Mouse (Mus musculus) kidney, postnatal 14 days (tissue): ENCODE results near the gene Twf2.
"Not testable (repeated sequence)": the region's sequence is repeated elsewhere in the genome, so short reads cannot be mapped to it uniquely, and the experiment has no call there.

Source experiments
- DNase-seq: peaks from one replicate; pipeline ENCODE4 v3.0.0; 2022; ENCODE audit warnings: mixed read lengths

Twf2 gene

GRCm38 (mm10) chr9:106202819-106203636 lies at the start of gene Twf2:
TSS of gene Twf2 (plus strand) at chr9:106203108.
- DNase-seq, result peak; percentile 95

DNA sequence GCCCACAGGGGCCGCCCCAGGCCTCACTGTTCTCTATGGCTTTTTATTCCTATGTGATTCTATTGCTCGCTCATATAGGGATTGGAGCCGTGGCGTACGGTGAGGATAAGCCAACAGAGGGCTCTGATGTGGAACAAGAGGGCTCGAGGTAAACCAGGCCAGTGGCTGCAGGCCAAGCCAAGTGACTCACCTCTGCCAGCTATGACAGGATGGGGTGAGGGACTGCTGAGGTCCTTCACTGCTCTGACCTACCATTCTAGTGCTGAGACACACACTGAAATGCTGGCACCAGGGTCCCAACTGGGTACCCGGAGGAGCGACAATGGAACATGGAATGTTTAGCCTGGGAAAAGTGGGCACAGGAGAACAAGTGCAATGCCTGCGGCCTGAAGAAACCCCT lies 48.8 kb upstream of the Twf2 start:
- peak; percentile 43 for DNase-seq

- DNase-seq, result peak; percentile 68
Observed at GRCm38 (mm10) chr9:106156419-106156818, 46.5 kb upstream of the Twf2 start.

DNA sequence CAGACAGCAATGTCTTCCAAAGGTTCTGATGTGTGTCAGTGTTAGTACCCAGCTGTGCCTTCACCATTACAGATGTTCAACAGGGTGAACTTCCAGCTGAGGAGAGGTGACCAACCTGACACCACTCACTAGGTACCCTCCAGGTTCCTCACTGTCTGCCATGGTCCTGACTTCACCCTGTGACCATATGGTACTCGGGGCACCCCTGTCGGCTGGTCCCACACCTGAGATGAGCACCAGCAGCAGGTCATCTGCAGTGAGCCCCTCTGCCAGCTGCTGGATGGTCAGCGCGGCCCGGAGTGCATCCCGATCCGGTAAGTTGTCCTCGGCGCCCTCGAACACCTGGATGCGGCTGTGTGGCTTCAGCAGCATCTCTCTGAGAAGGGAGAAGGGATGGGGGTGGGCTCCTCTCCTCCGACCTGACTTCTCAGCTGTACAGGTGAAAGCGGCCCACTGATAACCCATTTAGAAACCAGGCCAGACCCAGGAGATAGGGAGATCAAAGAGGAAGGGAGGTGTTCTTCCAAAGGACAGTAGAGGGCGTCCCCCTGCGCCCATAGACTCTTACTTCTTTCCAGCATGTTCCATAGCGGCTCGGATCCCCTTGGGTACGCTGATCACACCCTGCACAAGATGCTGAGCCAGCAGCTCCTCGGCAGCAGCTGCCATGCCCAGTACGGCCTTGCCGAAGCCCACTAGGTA lies 45.8 kb upstream of the Twf2 start:
- peak; percentile 52 for DNase-seq

DNA sequence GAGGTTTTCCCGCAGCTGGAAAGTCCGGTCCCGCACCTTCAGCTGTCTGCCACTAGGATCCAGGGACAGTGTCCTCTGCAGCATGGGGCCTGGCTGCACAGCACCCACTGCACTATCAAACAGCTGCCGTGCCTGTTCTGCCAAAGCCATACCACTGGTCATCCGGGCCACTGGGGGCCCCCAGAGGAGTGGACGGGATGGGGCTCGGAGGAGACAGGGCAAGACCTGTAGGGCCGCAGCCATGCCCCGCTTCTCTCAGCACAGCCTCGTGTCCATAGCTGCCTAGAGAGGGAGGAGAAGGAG lies 45.3 kb upstream of the Twf2 start:
- DNase-seq, result no peak

DNA sequence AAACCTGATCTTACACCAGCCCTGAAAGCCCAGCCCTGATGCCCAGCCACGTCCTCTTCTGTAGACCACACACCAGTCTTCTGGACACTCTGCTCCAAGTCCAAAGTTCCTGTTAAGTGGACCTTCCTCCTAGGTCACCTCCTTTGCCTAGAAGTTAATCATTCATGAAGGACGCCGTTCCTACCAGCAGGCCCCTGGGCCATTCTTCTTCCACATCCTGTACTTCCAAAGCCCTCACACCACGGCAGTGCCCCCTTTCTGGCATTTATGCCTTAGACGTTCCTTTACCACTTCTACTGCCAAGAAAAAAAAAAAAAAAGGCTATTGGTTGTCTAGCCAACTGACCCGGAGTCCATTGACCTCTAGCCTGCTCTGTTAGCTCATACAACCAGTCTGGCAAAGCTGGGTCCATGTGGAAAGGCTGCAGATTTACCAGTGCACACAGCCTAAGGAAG lies 44.8 kb upstream of the Twf2 start, which contains the start of gene Glyctk:
TSS of gene Glyctk (minus strand) at position 102 of the 455 bp plus-strand sequence.
- peak; percentile 77 for DNase-seq

DNA sequence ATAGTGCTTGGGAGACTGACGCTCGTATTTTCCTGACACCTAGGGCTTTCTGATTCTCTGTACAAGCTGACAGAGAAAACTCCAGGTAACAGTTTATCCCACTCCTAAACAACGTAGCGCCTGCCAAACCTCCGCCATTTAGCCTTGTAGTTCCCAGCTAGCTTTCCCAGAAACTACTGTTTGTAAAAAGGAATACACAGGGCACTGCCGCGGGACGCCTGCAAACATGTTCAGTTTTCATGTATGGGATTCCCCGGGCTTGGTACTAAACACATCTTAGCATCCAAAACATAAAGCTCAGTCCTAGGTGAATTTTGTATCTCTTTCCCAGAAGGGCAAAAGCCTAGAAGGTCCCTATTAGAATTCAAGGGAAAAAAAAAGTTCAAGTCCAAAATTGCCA lies 43.7 kb upstream of the Twf2 start:
- no peak for DNase-seq

DNA sequence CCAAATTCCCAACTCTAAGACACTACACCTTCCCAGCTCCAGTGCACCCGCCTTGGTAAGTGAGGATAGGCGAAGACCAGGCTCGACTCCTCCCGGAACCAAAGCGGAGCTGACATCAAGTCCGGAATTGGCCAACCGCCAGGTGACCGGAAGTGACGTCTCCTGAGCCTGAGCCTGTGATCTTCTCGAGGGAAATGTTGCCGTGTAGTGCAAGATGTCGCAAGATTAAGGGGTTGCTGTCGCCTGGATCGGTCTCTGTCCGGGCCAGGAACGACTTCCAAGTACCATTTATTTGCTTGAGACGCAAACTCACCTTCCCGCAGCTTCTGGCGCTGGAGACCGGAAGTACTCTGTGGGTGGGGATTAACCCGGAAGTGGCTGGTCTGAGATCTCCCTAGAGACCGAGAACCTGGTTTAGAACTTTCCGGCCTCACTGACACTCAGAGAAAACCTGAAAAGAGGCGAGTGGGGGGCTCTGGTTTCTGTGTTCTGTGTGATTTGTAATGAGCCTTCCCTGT lies 43.1 kb upstream of the Twf2 start:
- DNase-seq, result peak; percentile 97

DNA sequence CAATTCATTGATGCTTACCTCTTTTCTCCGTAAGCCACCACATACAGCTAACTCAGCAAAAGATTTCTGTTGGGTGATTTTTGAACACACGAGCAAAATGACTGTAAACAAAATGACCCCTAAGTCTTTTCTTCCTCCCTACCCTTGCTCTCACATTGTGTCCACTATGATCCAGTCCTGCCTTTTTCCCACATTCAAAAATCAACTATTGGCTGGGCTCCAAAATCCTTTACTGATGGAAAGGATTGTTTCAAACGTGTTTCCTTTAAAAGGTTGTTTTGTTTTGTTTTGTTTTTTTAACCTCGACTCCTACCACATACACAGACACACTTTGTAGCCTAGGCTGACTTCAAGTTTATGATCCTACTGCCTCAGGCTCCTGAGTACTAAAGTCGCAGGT lies 42.5 kb upstream of the Twf2 start:
- no peak for DNase-seq

DNA sequence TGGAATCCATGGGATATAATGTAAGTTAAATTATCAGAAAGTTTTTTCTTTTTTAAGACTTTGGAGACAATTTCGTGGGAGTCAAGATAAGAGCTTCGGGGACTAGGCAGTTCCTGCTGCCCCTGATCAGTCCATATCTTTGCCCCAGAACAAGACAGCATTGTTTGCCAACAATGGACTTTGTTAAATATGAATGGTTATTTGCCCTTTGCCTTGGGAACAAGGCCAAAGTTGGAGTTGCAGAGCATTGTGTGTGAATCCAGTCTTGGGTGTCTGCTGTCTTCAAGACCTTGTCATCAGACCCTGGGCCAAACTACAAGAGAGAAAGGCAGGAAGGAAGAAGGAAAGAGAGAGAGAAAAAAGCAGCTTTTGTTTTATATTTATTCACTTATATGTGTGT lies 36.2 kb upstream of the Twf2 start:
- no peak for DNase-seq

GRCm38 (mm10) chr9:106167241-106167640 lies 35.7 kb upstream of the Twf2 start:
- DNase-seq, result no peak

DNA sequence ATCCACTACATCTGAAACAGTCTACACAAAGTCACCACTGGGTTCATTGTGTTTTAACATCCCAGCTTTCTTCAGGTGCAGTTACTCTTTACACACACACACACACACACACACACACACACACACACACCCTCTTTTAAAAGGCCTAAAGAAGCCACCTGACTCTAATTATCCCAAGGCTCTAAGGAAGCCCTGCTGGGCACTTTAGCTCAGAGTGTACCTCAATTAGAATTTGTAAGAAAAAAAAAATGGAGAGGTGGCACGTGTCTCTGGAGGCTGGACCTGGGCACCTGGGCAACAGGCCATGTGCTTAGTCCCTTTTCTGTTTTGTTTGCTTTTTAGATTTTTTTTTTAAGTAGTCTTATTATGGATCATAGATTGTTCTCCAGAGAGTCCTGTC lies 35.2 kb upstream of the Twf2 start:
- no peak for DNase-seq

DNA sequence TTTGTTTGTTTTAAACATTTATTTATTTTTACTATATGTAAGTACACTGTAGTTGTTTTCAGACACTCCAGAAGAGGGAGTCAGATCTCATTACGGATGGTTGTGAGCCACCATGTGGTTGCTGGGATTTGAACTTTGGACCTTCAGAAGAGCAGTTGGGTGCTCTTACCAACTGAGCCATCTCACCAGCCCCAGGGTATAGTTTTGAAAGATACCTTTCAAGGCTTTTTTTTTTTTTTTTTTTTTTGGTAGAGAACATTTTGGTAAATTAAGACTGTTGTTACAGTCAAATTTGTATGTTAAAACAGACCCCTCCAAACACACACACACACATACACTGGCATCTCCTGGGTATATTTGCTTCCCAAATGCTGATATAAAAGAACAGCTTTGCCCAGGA lies 33.9 kb upstream of the Twf2 start:
- not testable (repeated sequence) for DNase-seq

DNA sequence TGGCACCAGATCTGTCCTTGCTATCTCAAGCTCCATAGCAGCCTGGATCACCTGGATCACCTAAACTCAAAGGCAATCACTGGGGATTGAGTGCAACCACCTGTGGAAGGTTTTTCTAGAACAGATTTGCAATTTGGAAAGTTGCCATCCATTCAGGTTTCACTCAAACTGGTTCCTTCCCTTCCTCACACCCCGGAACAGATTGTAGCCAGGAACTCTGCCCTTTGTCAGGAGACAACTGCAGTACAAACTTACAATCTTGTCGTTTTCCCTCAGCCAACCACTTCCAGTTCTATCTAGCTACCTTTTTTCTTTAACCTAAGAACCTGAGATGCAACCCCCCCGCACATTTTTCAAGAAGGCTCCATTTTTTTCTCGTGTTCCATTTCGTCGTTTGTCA lies 33.0 kb upstream of the Twf2 start:
- DNase-seq, result no peak

GRCm38 (mm10) chr9:106170556-106171345 lies 32.2 kb upstream of the Twf2 start, which contains the start of gene Wdr82:
TSS of gene Wdr82 (plus strand) at chr9:106170928.
- peak; percentile 94 for DNase-seq

DNA sequence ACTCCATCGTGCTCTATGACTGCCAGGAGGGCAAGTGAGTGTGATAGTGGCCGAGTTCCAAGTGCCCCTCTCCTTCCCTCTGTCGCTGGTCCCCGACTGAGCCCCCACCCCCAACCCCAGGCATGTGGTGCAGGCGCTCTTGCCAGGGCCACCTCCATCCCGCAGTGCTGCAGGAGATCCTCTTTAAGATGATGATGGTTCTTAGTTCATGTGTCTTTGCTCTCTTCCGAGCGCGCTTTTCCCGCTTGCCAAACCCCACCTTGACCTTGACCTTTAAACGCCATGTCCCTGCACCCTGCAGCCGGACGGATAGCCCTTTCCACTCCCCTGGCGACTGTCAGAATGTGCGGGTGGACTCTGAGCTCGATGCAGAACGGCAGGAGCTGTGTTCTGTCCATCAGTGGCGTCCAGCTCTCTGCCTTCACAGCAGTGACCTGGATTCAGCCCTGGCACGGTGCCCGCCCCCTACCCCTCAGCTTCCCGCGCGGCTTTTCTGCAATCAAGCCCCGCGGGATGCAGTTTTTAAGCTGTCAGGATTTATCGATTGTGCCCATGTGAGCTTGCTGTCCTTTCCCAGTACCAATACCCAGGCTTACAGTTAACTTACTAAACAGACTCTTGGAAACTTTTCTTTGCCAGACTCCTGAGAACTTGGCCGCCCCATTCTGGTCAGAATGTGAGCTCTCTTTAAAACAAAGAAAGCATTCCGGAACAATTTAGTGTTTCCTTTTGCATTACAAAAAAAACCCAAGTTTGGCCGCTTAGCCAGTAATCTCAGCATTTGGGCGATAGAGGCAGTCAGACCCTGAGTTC lies 31.4 kb upstream of the Twf2 start:
- peak; percentile 88 for DNase-seq

DNA sequence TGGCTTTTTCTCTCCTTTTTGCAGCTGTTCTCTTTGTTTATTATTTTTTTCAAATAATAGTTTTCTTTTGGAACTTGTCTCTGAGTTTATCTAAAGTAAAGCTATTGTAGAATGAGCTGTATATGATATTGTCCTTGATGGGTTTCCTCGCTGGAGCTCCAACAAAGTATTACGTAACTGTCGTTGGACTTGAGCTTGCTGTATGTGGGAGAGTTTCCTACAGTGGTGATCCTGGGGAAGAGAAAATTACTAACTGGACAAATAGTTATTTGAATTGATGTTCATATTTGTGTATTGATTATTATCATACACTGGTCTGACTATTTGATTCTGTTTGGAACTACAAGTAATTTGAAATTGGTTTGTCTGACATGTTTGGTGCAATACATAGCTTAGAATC lies 30.4 kb upstream of the Twf2 start:
- no peak for DNase-seq

- no peak for DNase-seq
Observed at GRCm38 (mm10) chr9:106173363-106173762, 29.5 kb upstream of the Twf2 start.

- DNase-seq, result no peak
Observed at GRCm38 (mm10) chr9:106175552-106176200, 27.2 kb upstream of the Twf2 start.

DNA sequence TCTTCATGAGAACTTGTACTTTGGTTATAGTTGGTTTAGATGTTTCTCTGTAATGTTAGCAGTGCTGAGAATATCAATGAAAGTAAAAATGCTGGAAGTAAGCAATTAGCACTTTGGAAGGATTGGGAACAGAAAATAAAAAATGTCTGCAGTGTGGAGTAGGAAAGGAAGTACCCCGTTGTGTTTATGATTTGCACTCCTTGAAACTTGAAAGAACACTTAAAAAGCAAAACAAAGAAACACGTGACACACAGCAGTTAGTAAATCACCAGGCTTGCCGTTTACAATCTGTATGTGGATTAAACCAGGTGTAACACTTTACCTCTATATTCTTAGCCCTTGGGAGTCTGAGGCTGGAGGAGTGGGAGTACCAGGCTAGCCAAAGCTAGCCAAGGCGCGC lies 26.1 kb upstream of the Twf2 start:
- no peak for DNase-seq

- DNase-seq, result no peak
Observed at GRCm38 (mm10) chr9:106177799-106178198, 25.1 kb upstream of the Twf2 start.

DNA sequence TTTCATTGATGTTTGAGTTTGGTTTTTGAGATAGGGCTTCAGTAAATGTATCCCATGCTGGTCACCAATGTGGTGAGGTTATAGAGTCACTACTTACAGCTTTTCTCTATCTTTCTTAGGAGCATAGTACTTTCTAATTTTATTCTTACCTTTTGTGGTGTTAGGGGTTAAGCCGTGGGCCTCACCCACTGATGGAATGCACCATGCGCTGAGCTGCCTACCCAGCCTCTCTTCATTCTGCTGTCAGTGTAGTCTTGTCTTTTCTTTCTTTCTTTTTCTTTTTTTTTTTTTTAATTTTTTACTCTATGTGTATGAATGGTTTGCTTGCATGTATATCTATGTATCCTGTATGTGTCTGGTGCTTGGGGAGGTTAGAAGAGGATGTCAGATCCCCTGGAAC lies 23.5 kb upstream of the Twf2 start:
- no peak for DNase-seq
